Mouse (Mus musculus) CH12.LX (cell line): ENCODE results near the gene Cc2d2a. TPM values are rescaled to one million over a fixed set of nuclear protein-coding genes. Genes with fewer than 3 reads are reported as not detected.

Source experiments
- DNase-seq: peaks from one replicate; pipeline ENCODE4 v3.0.0-alpha.2; 2013; ENCODE audit errors: extremely low read depth
- H3K27ac ChIP-seq: 2 replicates; pipeline ENCODE4 v1.5.1; 2012; ENCODE audit warnings: low read depth, mild to moderate bottlenecking, control low read depth, moderate library complexity; ENCODE audit not compliant: insufficient read depth
- H3K27me3 ChIP-seq: replicated peaks from 2 replicates; pipeline ENCODE3; 2012; ENCODE audit warnings: inconsistent platforms
- H3K36me3 ChIP-seq, 2 experiments: replicated peaks in 1 of 2; 2 replicates each; pipeline versions ENCODE3 to v1.6.1; 2012; ENCODE audit warnings: inconsistent platforms in 1 of 2, low read length in 1 of 2, mild to moderate bottlenecking in 1 of 2, mixed read lengths in 1 of 2, moderate library complexity in 1 of 2; ENCODE audit not compliant: control insufficient read depth in 1 of 2, insufficient read depth in 1 of 2
- H3K4me1 ChIP-seq, 2 experiments: 2 replicates each; pipeline ENCODE4 v1.6.1; 2012; ENCODE audit warnings: inconsistent platforms in 1 of 2, moderate library complexity in 1 of 2; ENCODE audit not compliant: insufficient read depth in 2 of 2, control insufficient read depth in 1 of 2
- H3K4me2 ChIP-seq: 2 replicates; pipeline ENCODE4 v1.6.1; 2012; ENCODE audit warnings: low read depth, mild to moderate bottlenecking, control low read depth; ENCODE audit not compliant: poor library complexity, insufficient read depth, severe bottlenecking
- H3K4me3 ChIP-seq, 3 experiments: fragments of 150-350 bp in 1 of 3; sonication (generic) in 1 of 3; replicated peaks in 1 of 3; 2 replicates each; pipeline versions ENCODE3 to v1.5.1; 2011 to 2012; ENCODE audit warnings: low read depth in 2 of 3, low read length in 2 of 3, mild to moderate bottlenecking in 2 of 3, moderate library complexity in 2 of 3, control low read depth in 1 of 3, improper control_type of control experiment in 1 of 3, inconsistent platforms in 1 of 3, mixed read lengths in 1 of 3; ENCODE audit not compliant: poor library complexity in 1 of 3
- H3K79me2 ChIP-seq: replicated peaks from 2 replicates; pipeline ENCODE4 v1.6.1; 2012; ENCODE audit warnings: mild to moderate bottlenecking, moderate library complexity; ENCODE audit not compliant: control insufficient read depth, poor library complexity, insufficient read depth, severe bottlenecking; ENCODE audit errors: extremely low read depth
- H3K9ac ChIP-seq: 2 replicates; pipeline ENCODE4 v1.6.1; 2012; ENCODE audit warnings: low read depth, mild to moderate bottlenecking, control low read depth, moderate library complexity; ENCODE audit not compliant: insufficient read depth
- H3K9me3 ChIP-seq: replicated peaks from 2 replicates; pipeline ENCODE3; 2012; ENCODE audit warnings: low read length, inconsistent platforms, mixed read lengths
- BHLHE40 ChIP-seq: IDR thresholded peaks from 2 replicates; pipeline ENCODE4 v1.6.1; 2011; ENCODE audit warnings: mild to moderate bottlenecking, low read depth, low read length, improper control_type of control experiment
- CHD1 ChIP-seq: IDR thresholded peaks from 2 replicates; pipeline ENCODE4 v1.6.1; 2012; ENCODE audit warnings: low read depth, low read length, improper control_type of control experiment, inconsistent platforms
- CHD2 ChIP-seq: IDR thresholded peaks from 2 replicates; pipeline ENCODE4 v1.6.1; 2011; ENCODE audit warnings: low read length, improper control_type of control experiment
- CTCF ChIP-seq, 2 experiments: IDR thresholded peaks in 1 of 2; conservative IDR thresholded peaks in 1 of 2; 2 replicates each; pipeline ENCODE4 v1.5.1; 2011 to 2012; ENCODE audit warnings: low read depth in 2 of 2, low read length in 2 of 2, improper control_type of control experiment in 1 of 2, inconsistent platforms in 1 of 2, mild to moderate bottlenecking in 1 of 2, moderate library complexity in 1 of 2
- E2F4 ChIP-seq: IDR thresholded peaks from 2 replicates; pipeline ENCODE4 v1.6.1; 2011; ENCODE audit warnings: low read depth, low read length, improper control_type of control experiment; ENCODE audit not compliant: insufficient replicate concordance
- EP300 ChIP-seq: IDR thresholded peaks from 2 replicates; pipeline ENCODE4 v1.6.1; 2011; ENCODE audit warnings: low read length, improper control_type of control experiment
- ETS1 ChIP-seq: conservative IDR thresholded peaks from 2 replicates; pipeline ENCODE4 v1.6.1; 2012; ENCODE audit warnings: low read depth, mild to moderate bottlenecking, inconsistent platforms, low read length, improper control_type of control experiment, moderate library complexity
- GABPA ChIP-seq: IDR thresholded peaks from 2 replicates; pipeline ENCODE4 v1.6.1; 2012; ENCODE audit warnings: low read depth, low read length, improper control_type of control experiment, inconsistent platforms; ENCODE audit not compliant: insufficient replicate concordance
- KAT2A ChIP-seq: IDR thresholded peaks from 2 replicates; pipeline ENCODE4 v1.6.1; 2012; ENCODE audit warnings: low read length, improper control_type of control experiment, inconsistent platforms; ENCODE audit not compliant: insufficient replicate concordance
- MAZ ChIP-seq: IDR thresholded peaks from 2 replicates; pipeline ENCODE4 v1.6.1; 2012; ENCODE audit warnings: low read depth, mild to moderate bottlenecking, inconsistent platforms, low read length, improper control_type of control experiment, moderate library complexity
- MXI1 ChIP-seq: IDR thresholded peaks from 2 replicates; pipeline ENCODE4 v1.6.1; 2011; ENCODE audit warnings: mild to moderate bottlenecking, low read depth, low read length, improper control_type of control experiment
- MYC ChIP-seq: IDR thresholded peaks from 2 replicates; pipeline ENCODE4 v1.6.1; 2011; ENCODE audit warnings: low read depth, mild to moderate bottlenecking, improper control_type of control experiment, low read length
- NELFE ChIP-seq: IDR thresholded peaks from 2 replicates; pipeline ENCODE4 v1.6.1; 2011; ENCODE audit warnings: low read depth, low read length, improper control_type of control experiment
- PAX5 ChIP-seq: IDR thresholded peaks from 2 replicates; pipeline ENCODE4 v1.6.1; 2012; ENCODE audit warnings: low read length, inconsistent platforms, mixed read lengths
- RAD21 ChIP-seq: IDR thresholded peaks from 2 replicates; pipeline ENCODE4 v1.6.1; 2011; ENCODE audit warnings: low read depth, mild to moderate bottlenecking, low read length, improper control_type of control experiment, moderate library complexity
- RCOR1 ChIP-seq: conservative IDR thresholded peaks from 2 replicates; pipeline ENCODE4 v1.6.1; 2012; ENCODE audit warnings: low read depth, mild to moderate bottlenecking, inconsistent platforms, low read length, improper control_type of control experiment
- SMC3 ChIP-seq: IDR thresholded peaks from 2 replicates; pipeline ENCODE4 v1.6.1; 2011; ENCODE audit warnings: low read depth, low read length, improper control_type of control experiment
- TBP ChIP-seq: conservative IDR thresholded peaks from 2 replicates; pipeline ENCODE4 v1.6.1; 2011; ENCODE audit warnings: low read depth, low read length, improper control_type of control experiment
- USF1 ChIP-seq: IDR thresholded peaks from 2 replicates; pipeline ENCODE4 v1.6.1; 2014; ENCODE audit warnings: low read depth, mild to moderate bottlenecking, inconsistent platforms, low read length, improper control_type of control experiment
- ZC3H11A ChIP-seq: IDR thresholded peaks from 2 replicates; pipeline ENCODE4 v1.6.1; 2012; ENCODE audit warnings: low read depth, mild to moderate bottlenecking, inconsistent platforms, low read length, improper control_type of control experiment
- ZNF384 ChIP-seq: IDR thresholded peaks from 2 replicates; pipeline ENCODE4 v1.6.1; 2012; ENCODE audit warnings: low read depth, low read length, improper control_type of control experiment, inconsistent platforms
- dilution Hi-C: fragments of 300-500 bp; cut with MboI; formaldehyde crosslinking; loops from 2 replicates; pipeline ENCODE4 v1.14.3; 2020; ENCODE audit warnings: low sequenced_read_pairs; ENCODE audit not compliant: extremely low pct_unique_long_range_greater_than_20kb, extremely low pct_ligation_motif_present
- in situ Hi-C: fragments of 300-500 bp; cut with MboI; formaldehyde crosslinking; loops from 3 replicates; pipeline ENCODE4 v1.14.3; 2019; ENCODE audit warnings: low sequenced_read_pairs, low pct_ligation_motif_present, low pct_unique_long_range_greater_than_20kb, mixed read lengths
- polyA plus RNA-seq: library from polyadenylated mRNA; unstranded; fragments of >175 nt; gene quantifications from 2 replicates; pipeline ENCODE4 v1.2.1, GENCODE M21; 2012; ENCODE audit warnings: low read depth; ENCODE audit not compliant: insufficient read length
- total RNA-seq, 2 experiments: library from RNA; depleted of rRNA; stranded (reverse); fragments of 300-350 nt in 1 of 2; fragments of >200 nt in 1 of 2; gene quantifications; 2 replicates each; pipeline ENCODE4 v1.2.3; 2012 to 2014

Cc2d2a gene
- total and polyA plus RNA-seq, 3 experiments: 0.04 to 0.12 TPM; not detected in 1

DNA sequence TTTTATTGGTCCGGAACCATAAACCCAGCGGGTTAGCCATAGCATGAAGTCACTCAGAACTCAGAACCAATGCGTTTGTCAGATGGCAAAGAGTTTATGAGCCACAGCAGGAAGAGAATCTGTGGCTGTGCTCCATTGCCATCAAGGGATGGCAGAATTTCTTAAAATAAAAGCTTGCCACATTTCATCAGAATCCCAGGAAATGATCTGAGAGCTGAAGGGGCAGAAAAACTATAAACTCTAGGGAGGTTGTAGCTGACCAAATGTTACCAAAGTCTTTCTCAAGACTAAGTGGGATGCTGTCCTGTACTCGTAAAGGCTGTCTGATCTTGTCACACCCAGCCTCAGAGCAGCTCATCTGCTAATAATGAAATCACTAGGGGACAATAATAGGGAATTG, 36.7 kb upstream of the Cc2d2a start:
- Histone ChIP-seq H3K4me3 (no peak overlapping the region), H3K4me2 (no peak overlapping the region), H3K27me3 (no peaks in the 10 kb centered on the region), H3K9me3 (no peaks in the 10 kb centered on the region), H3K9ac (no peak overlapping the region), H3K36me3 (no peaks in the 10 kb centered on the region), H3K27ac (no peak overlapping the region), H3K4me1 (no peaks in the 10 kb centered on the region), H3K79me2 (no peaks in the 10 kb centered on the region)
- TF ChIP-seq E2F4 (no peak), BHLHE40 (no peak), ZNF384 (no peak)
- in situ Hi-C loops (loop anchor here (10.0 kb wide), 1 partner anchor 181 kb away; no protein-coding TSS in a partner anchor), dilution Hi-C loops (no loop called here)
- no peak for DNase-seq

DNA sequence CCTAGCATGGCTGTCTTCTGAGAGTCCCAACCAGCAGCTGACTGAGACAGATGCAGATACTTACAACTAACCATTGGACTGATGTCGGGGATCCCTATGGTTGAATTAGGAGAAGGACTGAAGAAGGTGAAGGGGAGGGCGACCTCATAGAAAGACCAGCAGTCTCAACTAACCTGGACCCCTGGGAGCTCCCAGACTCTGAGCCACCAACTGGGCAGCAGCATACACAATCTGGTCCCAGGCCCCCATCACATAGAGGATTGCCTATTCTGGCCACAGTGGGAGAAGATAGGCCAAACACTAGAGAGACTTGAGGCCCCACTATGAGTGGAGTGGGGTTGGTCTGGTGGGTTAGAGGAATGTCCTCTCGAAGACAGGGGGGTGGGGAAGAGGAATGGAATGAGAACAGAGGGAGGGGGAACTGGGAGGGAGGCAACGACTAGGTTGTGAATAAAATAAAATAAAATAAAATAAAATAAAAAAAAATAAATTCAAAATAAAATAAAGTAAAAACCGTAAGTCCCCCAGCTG, 28.0 kb upstream of the Cc2d2a start:
- Histone ChIP-seq H3K36me3 (no peaks in the 10 kb centered on the region), H3K4me1 (no peaks in the 10 kb centered on the region; a peak in 1 of 4 replicates), H3K27ac (no peak overlapping the region), H3K9me3 (no peaks in the 10 kb centered on the region), H3K79me2 (no peaks in the 10 kb centered on the region), H3K4me3 (no peak overlapping the region), H3K27me3 (no peaks in the 10 kb centered on the region), H3K4me2 (no peak overlapping the region), H3K9ac (no peak overlapping the region)
- DNase-seq: no peak
- TF ChIP-seq MAZ (no peak), CHD2 (no peak), RCOR1 (no peak), MXI1 (no peak), RAD21 (no peak), CHD1 (no peak), ETS1 (no peak), SMC3 (no peak), PAX5 (no peak), ZC3H11A (no peak), USF1 (no peak)
- in situ Hi-C loops: no loop called here
- dilution Hi-C loops: no loop called here

- Histone ChIP-seq H3K9ac (no peak overlapping the region), H3K36me3 (no peaks in the 10 kb centered on the region), H3K4me3 (no peak overlapping the region), H3K4me1 (no peaks in the 10 kb centered on the region; a peak in 1 of 4 replicates), H3K9me3 (no peaks in the 10 kb centered on the region), H3K27me3 (no peaks in the 10 kb centered on the region), H3K79me2 (no peaks in the 10 kb centered on the region), H3K4me2 (no peak overlapping the region), H3K27ac (no peak overlapping the region)
- in situ Hi-C loops (no loop called here), dilution Hi-C loops (no loop called here)
- peak; percentile 24 for DNase-seq
- TF ChIP-seq GABPA (no peak), NELFE (no peak), RAD21 (peak; percentile 81), SMC3 (peak; percentile 79), MYC (no peak), ZC3H11A (peak; percentile 22; the same call in 1 of the 2 replicates), EP300 (no peak), KAT2A (no peak), TBP (no peak), BHLHE40 (no peak), USF1 (no peak), CTCF (conservative IDR thresholded peaks at IDR 0.05 in 1 of 2, IDR thresholded peaks at IDR 0.05 in 1 of 2; ENCODE audit: low read depth in 2 of 2, low read length in 2 of 2) (peak; percentile 62 to 82)
Observed at GRCm38 (mm10) chr5:43634602-43635081, 27.5 kb upstream of the Cc2d2a start.
